Mouse (Mus musculus) neural tube, embryonic 12.5 days (tissue): ENCODE results near the gene Lcn11. TPM values are rescaled to one million over a fixed set of nuclear protein-coding genes. Genes with fewer than 3 reads are reported as not detected.
"Not testable (repeated sequence)": the region's sequence is repeated elsewhere in the genome, so short reads cannot be mapped to it uniquely, and the experiment has no call there.

ENCODE experiments used
- ATAC-seq: fragments of 200-750 bp; cut with Nextera tagmentation; 2 replicates; pipeline ENCODE4 v1.8.0; 2017; ENCODE audit warnings: low read depth, mild to moderate bottlenecking, moderate TSS enrichment, moderate library complexity; ENCODE audit not compliant: low FRiP score
- H3K27ac ChIP-seq: fragments of 300-500 bp; sonication (generic); 2 replicates; pipeline ENCODE4 v1.5.1; 2016
- H3K27me3 ChIP-seq: fragments of 300-500 bp; sonication (generic); replicated peaks from 2 replicates; pipeline ENCODE4 v1.6.1; 2016; ENCODE audit warnings: mild to moderate bottlenecking
- H3K36me3 ChIP-seq: fragments of 300-500 bp; sonication (generic); 2 replicates; pipeline ENCODE4 v1.6.1; 2016; ENCODE audit warnings: mild to moderate bottlenecking
- H3K4me1 ChIP-seq: fragments of 300-500 bp; sonication (generic); 2 replicates; pipeline ENCODE4 v1.6.1; 2016
- H3K4me2 ChIP-seq: fragments of 300-500 bp; sonication (generic); replicated peaks from 2 replicates; pipeline ENCODE4 v1.6.1; 2016; ENCODE audit warnings: mild to moderate bottlenecking
- H3K4me3 ChIP-seq: fragments of 300-500 bp; sonication (generic); 2 replicates; pipeline ENCODE4 v1.5.1; 2016
- H3K9ac ChIP-seq: fragments of 300-500 bp; sonication (generic); 2 replicates; pipeline ENCODE4 v1.6.1; 2016; ENCODE audit warnings: mild to moderate bottlenecking
- H3K9me3 ChIP-seq: fragments of 300-500 bp; sonication (generic); 2 replicates; pipeline ENCODE4 v1.6.1; 2016; ENCODE audit warnings: mild to moderate bottlenecking
- WGBS: fragments of 180-500 bp; shearing (Covaris S2); methylation state at CpG from one replicate; pipeline ENCODE4 v1.1.7; 2016; 5-methylcytosine and 5-hydroxymethylcytosine counted together
- polyA plus RNA-seq: library from polyadenylated mRNA; unstranded; fragments of >200 nt; fragmentation: Nextera tagmentation; extraction: Ambion mirVana; gene quantifications from 2 replicates; pipeline ENCODE4 v1.2.1, GENCODE M21; 2016

Gene Lcn11
- polyA plus RNA-seq, 1 experiment from 2014 or later = not detected

DNA sequence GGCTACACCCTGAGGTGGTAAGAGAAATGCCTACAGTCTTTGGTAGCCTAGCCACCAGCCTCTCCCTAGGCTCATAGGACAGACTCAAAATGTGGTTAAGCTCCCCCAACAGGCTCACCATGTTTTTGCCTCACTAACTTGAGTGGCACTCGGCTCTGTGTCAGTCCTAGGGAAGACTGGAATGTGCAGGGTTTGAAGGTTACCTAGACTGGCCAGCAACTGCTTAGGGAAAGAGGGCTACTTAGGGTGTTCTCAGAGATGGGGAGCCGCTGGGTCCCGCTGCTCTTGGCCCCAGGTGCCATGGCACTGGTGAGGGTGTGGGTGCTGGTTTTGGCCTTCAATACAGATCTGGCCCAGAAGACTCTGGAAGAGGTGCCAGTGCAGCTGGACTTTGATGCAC, 5.1 kb downstream of the Lcn11 start, which contains the start of gene Gm13539:
TSS of gene Gm13539 (plus strand) at position 301 of the 400 bp plus-strand sequence.
- 88% methylated on average over 3 of the region's 3 CpGs for WGBS

GRCm38 (mm10) chr2:25785573-25786322, 8.9 kb downstream of the Lcn11 start:
- H3K27ac ChIP-seq = no peak overlapping the region

More for the DNA sequence above, 5.1 kb downstream of the Lcn11 start, which contains the start of gene Gm13539:
- Histone ChIP-seq H3K4me2 (no peak within 1 kb of the TSS), H3K4me1 (0 out of 2 replicates have a peak, but pooled peaks cover 3% of the 10 kb centered on the region), H3K9ac (no peak within 1 kb of the TSS), H3K27ac (no peak within 1 kb of the TSS), H3K4me3 (no peak within 1 kb of the TSS), H3K9me3 (no peaks in the 10 kb centered on the region), H3K27me3 (no peaks in the 10 kb centered on the region), H3K36me3 (no peaks in the 10 kb centered on the region)
- ATAC-seq = no peak

DNA sequence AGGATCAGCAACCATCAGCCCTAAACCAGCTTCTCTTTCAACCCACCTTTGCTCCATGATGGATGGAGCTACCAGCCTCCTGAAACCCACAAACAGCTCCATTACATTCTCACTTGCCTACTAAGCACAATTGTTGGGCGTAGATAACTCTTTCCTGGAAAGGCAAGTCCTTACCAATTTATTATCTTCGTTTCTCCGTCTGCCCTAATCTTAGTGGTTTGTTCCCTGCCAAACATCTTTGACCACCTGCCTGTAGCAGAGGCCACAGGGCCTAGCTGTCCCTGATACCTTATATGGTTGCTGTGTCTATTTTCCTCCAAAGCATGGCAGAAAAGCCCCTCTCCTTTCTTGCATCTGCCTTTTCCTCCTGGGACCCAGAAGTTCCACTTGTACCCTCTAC, 12.3 kb downstream of the Lcn11 start:
- Histone ChIP-seq H3K9ac (no peak overlapping the region), H3K4me1 (0 out of 2 replicates have a peak, but pooled peaks cover 3% of the 10 kb centered on the region), H3K4me2 (no peak overlapping the region), H3K4me3 (no peak overlapping the region), H3K36me3 (no peaks in the 10 kb centered on the region), H3K27ac (no peak overlapping the region), H3K9me3 (no peaks in the 10 kb centered on the region), H3K27me3 (no peaks in the 10 kb centered on the region)
- ATAC-seq = no peak
- WGBS = 92% methylated on average over 3 of the region's 3 CpGs

More at GRCm38 (mm10) chr2:25785573-25786322, 8.9 kb downstream of the Lcn11 start:
- H3K4me1 ChIP-seq = 0 out of 2 replicates have a peak, but pooled peaks cover 3% of the 10 kb centered on the region
- H3K27me3 ChIP-seq = no peaks in the 10 kb centered on the region
- ATAC-seq = no peak
- H3K4me2 ChIP-seq = no peak overlapping the region
- 70% methylated on average over 5 of the region's 5 CpGs for WGBS
- no peaks in the 10 kb centered on the region for H3K9me3 ChIP-seq
- no peak overlapping the region for H3K4me3 ChIP-seq
- no peak overlapping the region for H3K9ac ChIP-seq
- H3K36me3 ChIP-seq = no peaks in the 10 kb centered on the region

GRCm38 (mm10) chr2:25797635-25798034, 20.8 kb downstream of the Lcn11 start:
- H3K27me3 ChIP-seq = no peaks in the 10 kb centered on the region
- H3K4me1 ChIP-seq = no peaks in the 10 kb centered on the region
- no peak overlapping the region for H3K4me2 ChIP-seq
- H3K36me3 ChIP-seq = no peaks in the 10 kb centered on the region
- 53% methylated on average over 2 of the region's 2 CpGs for WGBS
- no peak overlapping the region for H3K9ac ChIP-seq
- no peak overlapping the region for H3K4me3 ChIP-seq
- H3K27ac ChIP-seq = no peak overlapping the region
- no peak for ATAC-seq
- no peaks in the 10 kb centered on the region for H3K9me3 ChIP-seq

GRCm38 (mm10) chr2:25798065-25798464, 21.2 kb downstream of the Lcn11 start:
- Histone ChIP-seq H3K27ac (no peak overlapping the region), H3K4me2 (no peak overlapping the region), H3K9ac (no peak overlapping the region), H3K36me3 (no peaks in the 10 kb centered on the region), H3K9me3 (no peaks in the 10 kb centered on the region), H3K27me3 (no peaks in the 10 kb centered on the region), H3K4me3 (no peak overlapping the region), H3K4me1 (no peaks in the 10 kb centered on the region)
- 42% methylated on average over 5 of the region's 5 CpGs for WGBS
- no peak for ATAC-seq

GRCm38 (mm10) chr2:25811711-25812110, 34.9 kb downstream of the Lcn11 start:
- WGBS = 89% methylated on average over 2 of the region's 2 CpGs
- Histone ChIP-seq H3K27ac (no peak overlapping the region), H3K36me3 (no peaks in the 10 kb centered on the region), H3K4me3 (no peak overlapping the region), H3K27me3 (no peaks in the 10 kb centered on the region), H3K9ac (no peak overlapping the region), H3K4me1 (no peaks in the 10 kb centered on the region), H3K4me2 (no peak overlapping the region), H3K9me3 (no peaks in the 10 kb centered on the region)
- no peak for ATAC-seq

GRCm38 (mm10) chr2:25813364-25813763, 36.5 kb downstream of the Lcn11 start:
- Histone ChIP-seq H3K27ac (no peak overlapping the region), H3K27me3 (no peaks in the 10 kb centered on the region), H3K4me1 (no peaks in the 10 kb centered on the region), H3K9ac (no peak overlapping the region), H3K36me3 (no peaks in the 10 kb centered on the region), H3K4me2 (no peak overlapping the region), H3K9me3 (no peaks in the 10 kb centered on the region), H3K4me3 (no peak overlapping the region)
- 83% methylated on average over 5 of the region's 5 CpGs for WGBS
- ATAC-seq = no peak

GRCm38 (mm10) chr2:25815748-25816147, 38.9 kb downstream of the Lcn11 start, which contains the start of gene Glt6d1:
TSS of gene Glt6d1 (minus strand) at chr2:25815848.
- not testable (repeated sequence) for H3K4me2 ChIP-seq, H3K27me3 ChIP-seq, H3K9me3 ChIP-seq, H3K27ac ChIP-seq, H3K9ac ChIP-seq, H3K36me3 ChIP-seq, ATAC-seq, H3K4me3 ChIP-seq, H3K4me1 ChIP-seq
- WGBS = 70% methylated on average over 1 of the region's 1 CpGs

GRCm38 (mm10) chr2:25822806-25823205, 46.0 kb downstream of the Lcn11 start, which contains the start of gene Lcn9:
TSS of gene Lcn9 (plus strand) at chr2:25823153.
- no peaks in the 10 kb centered on the region for H3K36me3 ChIP-seq
- no peak for ATAC-seq
- no peak within 1 kb of the TSS for H3K4me3 ChIP-seq
- H3K27me3 ChIP-seq = no peaks in the 10 kb centered on the region
- no peak within 1 kb of the TSS for H3K27ac ChIP-seq
- 100% methylated on average over 1 of the region's 1 CpGs for WGBS
- H3K9ac ChIP-seq = no peak within 1 kb of the TSS
- no peaks in the 10 kb centered on the region for H3K9me3 ChIP-seq
- no peaks in the 10 kb centered on the region for H3K4me1 ChIP-seq
- H3K4me2 ChIP-seq = no peak within 1 kb of the TSS

DNA sequence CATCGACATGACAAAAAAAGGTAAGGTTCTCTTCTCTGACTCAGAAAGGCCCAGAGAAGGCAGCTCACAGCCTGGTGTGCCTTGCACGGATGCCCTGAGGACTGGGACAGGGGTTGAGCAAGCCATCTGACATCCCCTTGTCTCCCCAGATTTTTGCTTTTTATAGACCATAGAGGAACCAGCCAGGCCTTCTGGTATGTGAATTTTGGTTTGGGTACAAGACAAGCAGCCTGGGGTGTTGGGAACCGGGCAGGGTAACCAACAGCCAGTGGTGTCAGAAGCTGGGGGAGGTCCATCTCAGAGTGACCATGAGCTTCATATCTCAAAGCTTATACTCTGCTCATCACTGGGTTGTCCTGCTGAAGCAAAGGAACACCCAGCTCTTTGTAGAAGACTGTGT, 47.9 kb downstream of the Lcn11 start:
- Histone ChIP-seq H3K4me1 (no peaks in the 10 kb centered on the region), H3K27me3 (no peaks in the 10 kb centered on the region), H3K4me3 (no peak overlapping the region), H3K36me3 (no peaks in the 10 kb centered on the region), H3K27ac (no peak overlapping the region), H3K4me2 (no peak overlapping the region), H3K9ac (no peak overlapping the region), H3K9me3 (no peaks in the 10 kb centered on the region)
- no peak for ATAC-seq
- WGBS = 88% methylated on average over 3 of the region's 3 CpGs

DNA sequence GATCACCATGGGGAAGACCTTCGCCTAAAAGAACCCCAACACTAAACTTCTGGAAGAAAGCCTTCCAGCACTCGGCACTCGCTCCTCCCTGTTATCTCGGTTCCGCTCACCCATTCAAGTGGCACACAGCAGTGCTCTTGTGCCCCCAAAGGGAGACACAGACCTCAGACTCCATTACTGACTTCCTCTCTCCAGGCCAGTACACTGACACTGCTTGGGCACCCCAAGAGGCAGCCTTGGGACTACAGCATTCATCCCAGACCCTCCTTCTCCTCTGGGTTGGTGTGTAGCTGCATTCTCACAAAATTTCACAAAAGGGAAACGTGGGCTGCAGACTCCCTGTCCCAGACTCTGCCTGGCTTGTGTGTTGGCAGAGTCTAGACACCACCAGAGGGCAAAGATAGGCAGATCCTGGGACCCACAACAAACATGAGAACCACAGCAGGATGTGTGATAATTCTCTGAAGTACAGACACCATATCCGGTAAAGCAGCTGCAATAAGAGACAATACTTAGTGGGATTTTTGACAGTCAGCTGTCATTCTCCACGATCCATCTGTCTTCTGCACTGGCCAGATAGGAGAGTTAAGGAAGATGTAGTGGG, 51.6 kb downstream of the Lcn11 start:
- Histone ChIP-seq H3K9ac (no peak overlapping the region), H3K27ac (no peak overlapping the region), H3K4me3 (no peak overlapping the region), H3K4me1 (no peaks in the 10 kb centered on the region), H3K36me3 (no peaks in the 10 kb centered on the region), H3K9me3 (no peaks in the 10 kb centered on the region), H3K4me2 (no peak overlapping the region), H3K27me3 (no peaks in the 10 kb centered on the region)
- no peak for ATAC-seq
- WGBS = 84% methylated on average over 8 of the region's 8 CpGs
